ENCODE assay signal across 28 mouse cellular contexts in genomic region chr13:51759256-51759987, GRCm38 (mm10). TPM values are rescaled to one million over a fixed set of nuclear protein-coding genes. Genes with fewer than 3 reads are reported as not detected.
DNase-seq lines count a peak whose midpoint lies in the region; ATAC-seq lines count a peak whose summit lies in the region.
"Had no signal": no experiment of that assay in that cellular context is flagged by ENCODE, and none has a peak within 500 bp of the region (broad histone marks: within the 10 kb centered on the region; RNA-seq: fewer than 3 reads in every experiment).

No protein-coding gene starts in this region.

- no peaks in the 10 kb centered on the region for H3K27me3 ChIP-seq in heart, embryonic 10.5 days (ENCODE audit: insufficient read depth, poor library complexity, severe bottlenecking)
- no peaks in the 10 kb centered on the region for H3K27me3 ChIP-seq in megakaryocyte, embryonic 14.5 days (replicated peaks)
- H3K27me3 ChIP-seq: embryonic facial prominence, embryonic 13.5 days; forebrain, embryonic 15.5 days; limb, embryonic 12.5 days; liver, embryonic 15.5 days; neural tube, embryonic 12.5 days had no signal

- no peaks in the 10 kb centered on the region for H3K36me3 ChIP-seq in heart, embryonic 10.5 days
- H3K36me3 ChIP-seq in megakaryocyte, embryonic 14.5 days (replicated peaks; ENCODE audit: low read length), result peaks cover 79% of the 10 kb centered on the region
- H3K36me3 ChIP-seq: embryonic facial prominence, embryonic 13.5 days; forebrain, embryonic 10.5 days; forebrain, embryonic 15.5 days; limb, embryonic 12.5 days; liver, embryonic 15.5 days; neural tube, embryonic 12.5 days had no signal

- intact Hi-C loops in left cerebral cortex, postnatal 4 days (cut with DNase I), result no loop called here

- no peaks in the 10 kb centered on the region for H3K9me3 ChIP-seq in heart, embryonic 10.5 days
- no peaks in the 10 kb centered on the region for H3K9me3 ChIP-seq in megakaryocyte, embryonic 14.5 days
- H3K9me3 ChIP-seq: embryonic facial prominence, embryonic 13.5 days; forebrain, embryonic 10.5 days; forebrain, embryonic 15.5 days; G1E; limb, embryonic 12.5 days; liver, embryonic 15.5 days; neural tube, embryonic 12.5 days had no signal

- H3K4me3 ChIP-seq in heart, embryonic 10.5 days, result no peak overlapping the region
- H3K4me3 ChIP-seq in megakaryocyte, embryonic 14.5 days (replicated peaks), result peak overlapping the region; percentile 21
- H3K4me3 ChIP-seq: embryonic facial prominence, embryonic 13.5 days; forebrain, embryonic 10.5 days; forebrain, embryonic 15.5 days; heart, adult 2 months; limb, embryonic 12.5 days; liver, embryonic 15.5 days; neural tube, embryonic 12.5 days had no signal

- ATAC-seq in megakaryocyte, adult 5-6 weeks (ENCODE audit: poor library complexity, severe bottlenecking), result no peak
- ATAC-seq: forebrain, embryonic 15.5 days; hindbrain, embryonic 16.5 days; midbrain, embryonic 16.5 days had no signal

- 0 out of 2 replicates have a peak overlapping the region, but pooled peaks have one; percentile 0 for H3K27ac ChIP-seq in heart, embryonic 10.5 days
- H3K27ac ChIP-seq: embryonic facial prominence, embryonic 13.5 days; forebrain, embryonic 15.5 days; heart, adult 2 months; kidney, postnatal 0 days; liver, embryonic 15.5 days; neural tube, embryonic 12.5 days had no signal

- 92% methylated on average over 6 of the region's 6 CpGs for WGBS in heart, embryonic 10.5 days

- DNase-seq in heart, embryonic 10.5 days (ENCODE audit: low spot score), result no peak
- DNase-seq in heart, adult 9 months (ENCODE audit: low spot score in 2 of 2), result no peak
- peak; percentile 74 for DNase-seq in thymus, postnatal 14 days
- DNase-seq in frontal cortex, adult 2 months (ENCODE audit: extremely low spot score in 1 of 2, low spot score in 1 of 2), result no peak
- DNase-seq in left cerebral cortex, postnatal 4 days, result no peak
- DNase-seq: adrenal gland, postnatal 14 days; cerebellum, adult 18-20 months; cerebellum, postnatal 10 days; heart, adult 2 months; heart, postnatal 14 days; kidney, adult 8-10 months; kidney, postnatal 4 days; layer of hippocampus, adult 9-11 months; lung, embryonic 14.5 days; lung, postnatal 14 days; right cerebral cortex, postnatal 4 days had no signal

- H3K4me1 ChIP-seq in heart, embryonic 10.5 days, result peaks cover 67% of the 10 kb centered on the region
- H3K4me1 ChIP-seq in megakaryocyte, embryonic 14.5 days, result peaks cover 95% of the 10 kb centered on the region

RNA-seq across cellular contexts. Expression of gene Sema4d, which starts 34.1 kb away (rescaled TPM):
- polyA plus RNA-seq in heart, embryonic 10.5 days (2016; fragmentation: Nextera tagmentation; extraction: Ambion mirVana), result 8.7 and 13.1 TPM in 2 replicates
- polyA plus RNA-seq in megakaryocyte, embryonic 14.5 days (2012; ENCODE audit: insufficient read depth, low replicate concordance), result 55.2 and 58.6 TPM in 2 replicates
- 99.8 and 110 TPM in 2 replicates for total RNA-seq in megakaryocyte, adult 5-6 weeks (2015)
- total RNA-seq in megakaryocyte, adult 5-6 weeks (2017), result 54.1 and 66.6 TPM in 2 replicates
- polyA plus RNA-seq in frontal cortex, adult 2 months (2012; rRNA removed), result 80.9 and 95.5 TPM in 2 replicates
- 10 to 100 TPM; 53.9 to 62.5 TPM for total RNA-seq in left cerebral cortex, postnatal 4 days (2021)
